Mouse (Mus musculus) liver, adult 2 months (tissue): ENCODE data around the gene Slco2b1. TPM values are rescaled to one million over a fixed set of nuclear protein-coding genes. Genes with fewer than 3 reads are reported as not detected.
A peak's percentile ranks its signal among the peaks of the same experiment; 100 is the strongest.

ENCODE experiments used
- DNase-seq: peaks from one replicate; pipeline ENCODE4 v3.0.0-alpha.2; 2011; ENCODE audit warnings: low read depth, low spot score; ENCODE audit errors: extremely low read depth
- H3K27ac ChIP-seq: fragments of 200-500 bp; replicated peaks from 2 replicates; pipeline ENCODE4 v1.5.1; 2012; ENCODE audit warnings: low read depth, mild to moderate bottlenecking, control low read depth, inconsistent platforms, low read length; ENCODE audit not compliant: insufficient read depth
- H3K27me3 ChIP-seq: fragments of 200-500 bp; 2 replicates; pipeline ENCODE4 v1.6.1; 2012; ENCODE audit warnings: mild to moderate bottlenecking, moderate library complexity, low read length, inconsistent platforms; ENCODE audit not compliant: control insufficient read depth, insufficient read depth
- H3K36me3 ChIP-seq: fragments of 200-500 bp; 2 replicates; pipeline ENCODE4 v1.6.1; 2012; ENCODE audit warnings: low read length, inconsistent platforms; ENCODE audit not compliant: control insufficient read depth, insufficient read depth
- H3K4me1 ChIP-seq: fragments of 200-500 bp; 2 replicates; pipeline ENCODE4 v1.6.1; 2011; ENCODE audit warnings: low read length; ENCODE audit not compliant: control insufficient read depth, insufficient read depth
- H3K4me3 ChIP-seq: fragments of 200-500 bp; 2 replicates; pipeline ENCODE4 v1.5.1; 2011; ENCODE audit warnings: low read depth, mild to moderate bottlenecking, control low read depth, low read length, moderate library complexity; ENCODE audit not compliant: insufficient read depth
- H3K79me2 ChIP-seq: fragments of 200-500 bp; 2 replicates; pipeline ENCODE4 v1.6.1; 2012; ENCODE audit warnings: inconsistent platforms, mild to moderate bottlenecking, low read length, moderate library complexity; ENCODE audit not compliant: control insufficient read depth, insufficient read depth
- H3K9ac ChIP-seq: fragments of 200-500 bp; 2 replicates; pipeline ENCODE4 v1.6.1; 2012; ENCODE audit warnings: low read depth, mild to moderate bottlenecking, control low read depth, inconsistent platforms, low read length
- CTCF ChIP-seq: fragments of 200-500 bp; IDR thresholded peaks from 2 replicates; pipeline ENCODE4 v1.5.1; 2011; ENCODE audit warnings: low read depth, low read length, control low read depth
- POLR2A ChIP-seq: fragments of 200-500 bp; IDR thresholded peaks from 2 replicates; pipeline ENCODE4 v1.6.1; 2011; ENCODE audit warnings: low read length, control low read depth; ENCODE audit not compliant: insufficient read depth; ENCODE audit errors: extremely low read depth
- WGBS: fragments of 180-500 bp; shearing (Covaris S2); methylation state at CpG from one replicate; pipeline ENCODE4 v1.1.7; 2018; 5-methylcytosine and 5-hydroxymethylcytosine counted together
- polyA plus RNA-seq: library from polyadenylated mRNA; depleted of rRNA; stranded (reverse); fragments of >200 nt; gene quantifications from 2 replicates; pipeline ENCODE4 v1.2.3, GENCODE M21; 2012; rRNA removed
- total RNA-seq: library from RNA; depleted of rRNA; stranded (reverse); fragments of >200 nt; gene quantifications from 2 replicates; pipeline ENCODE4 v1.2.3, GENCODE M21; 2014; rRNA removed

Gene Slco2b1
- total and polyA plus RNA-seq, 2 experiments: 107 to 134 TPM

DNA sequence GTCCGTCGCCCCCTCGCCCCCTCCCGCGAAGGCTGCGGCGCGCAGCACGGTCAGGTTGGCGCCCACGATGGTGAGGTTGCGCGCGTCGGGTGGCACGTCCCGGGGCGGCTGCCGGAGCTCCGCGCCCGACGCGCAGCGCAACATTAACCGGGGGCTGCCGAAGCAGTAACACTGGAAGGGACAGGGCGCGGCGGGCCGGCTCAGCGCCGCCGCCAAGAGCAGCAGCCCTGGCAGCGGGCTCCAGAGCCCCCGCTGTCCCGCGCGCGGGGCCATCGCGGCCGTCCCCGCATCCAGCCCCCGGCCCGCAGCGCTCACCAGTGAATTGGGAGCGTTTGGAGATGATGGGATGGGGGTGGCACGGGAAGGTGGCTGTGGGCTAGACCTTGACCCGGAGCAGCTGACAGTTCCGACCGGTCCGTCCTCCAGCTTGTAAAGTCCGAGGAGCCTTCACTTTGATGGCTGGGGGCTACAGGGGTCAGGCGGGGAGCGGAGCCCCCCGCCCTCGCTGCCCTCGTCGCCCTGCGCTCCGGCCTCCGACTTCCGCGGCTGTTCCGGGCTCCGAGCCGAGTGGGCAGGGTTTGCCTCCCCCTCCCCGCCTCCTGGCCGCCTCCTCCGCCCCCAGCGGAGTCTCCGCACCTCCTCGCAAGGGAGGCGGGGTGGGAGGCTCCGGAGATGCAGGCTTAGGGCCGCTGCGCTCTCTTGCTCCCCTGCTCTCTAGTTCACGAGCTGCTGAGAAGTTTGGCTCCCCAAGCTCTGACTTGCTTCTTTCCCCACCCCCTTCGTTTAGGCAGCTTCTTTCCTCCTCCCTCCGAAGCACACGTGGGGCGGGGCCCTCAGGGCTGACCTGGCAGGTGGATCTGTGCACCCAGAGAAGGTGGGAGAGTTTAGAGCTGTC, 84.5 kb downstream of the Slco2b1 start, which contains the start of gene Tpbgl:
Gene Tpbgl, minus strand, starts transcription at position 728 of the 895 bp plus-strand sequence.
- no peaks in the 10 kb centered on the region for H3K36me3 ChIP-seq
- peaks cover 2% of the 10 kb centered on the region; the same call in 1 of the 2 replicates for H3K4me1 ChIP-seq
- H3K27me3 ChIP-seq: peaks cover 6% of the 10 kb centered on the region; the same call in 1 of the 2 replicates
- peak within 1 kb of the TSS; percentile 72 for H3K4me3 ChIP-seq
- no peaks in the 10 kb centered on the region for H3K79me2 ChIP-seq
- peak; percentile 7; the same call in 1 of the 2 replicates for TF ChIP-seq POLR2A
- TF ChIP-seq CTCF: no peak
- peak within 1 kb of the TSS; percentile 60 for H3K27ac ChIP-seq
- peak within 1 kb of the TSS; percentile 84 for H3K9ac ChIP-seq
- DNase-seq: peak; percentile 9
- WGBS: 3% methylated on average over 83 of the region's 83 CpGs

DNA sequence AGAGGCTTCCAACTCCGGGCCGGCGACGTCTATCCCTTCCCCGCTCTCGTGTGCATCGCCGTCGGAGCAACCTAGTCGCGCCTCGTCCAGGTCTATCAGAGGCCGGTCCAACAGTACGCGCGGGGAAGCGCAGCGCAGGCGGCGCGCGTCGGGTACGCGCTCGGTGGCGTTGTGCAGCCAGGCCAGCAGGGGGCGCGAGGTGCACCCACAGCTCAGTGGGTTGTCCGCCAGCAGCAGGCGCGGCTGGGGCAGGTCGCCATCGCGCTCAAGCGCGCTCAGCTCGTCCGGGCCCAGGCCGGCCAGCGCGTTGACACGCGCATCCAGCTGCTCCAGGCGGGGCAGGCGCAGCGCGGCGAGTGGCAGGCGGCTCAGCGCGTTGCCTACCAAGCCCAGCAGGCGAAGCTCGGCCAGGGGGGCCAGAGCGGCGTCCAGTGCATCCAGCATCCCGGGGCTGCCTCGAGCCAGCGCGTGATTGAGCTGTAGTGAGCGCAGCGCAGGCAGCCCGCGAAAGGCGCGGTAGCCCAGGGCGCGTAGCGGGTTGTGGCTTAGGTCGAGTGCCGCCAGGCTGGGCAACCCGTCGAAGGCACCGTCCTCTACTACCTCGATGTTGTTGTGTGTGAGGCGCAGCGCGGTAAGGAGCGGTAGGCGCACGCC, 85.3 kb downstream of the Slco2b1 start:
- H3K36me3 ChIP-seq: no peaks in the 10 kb centered on the region
- peaks cover 6% of the 10 kb centered on the region; the same call in 1 of the 2 replicates for H3K27me3 ChIP-seq
- peak overlapping the region; percentile 72 for H3K4me3 ChIP-seq
- peak; percentile 59 for DNase-seq
- peaks cover 2% of the 10 kb centered on the region; the same call in 1 of the 2 replicates for H3K4me1 ChIP-seq
- peak; percentile 96 for TF ChIP-seq CTCF
- TF ChIP-seq POLR2A: no peak
- 1% methylated on average over 81 of the region's 81 CpGs for WGBS
- H3K9ac ChIP-seq: peak overlapping the region; percentile 84
- H3K79me2 ChIP-seq: no peaks in the 10 kb centered on the region
- peak overlapping the region; percentile 49 for H3K27ac ChIP-seq

DNA sequence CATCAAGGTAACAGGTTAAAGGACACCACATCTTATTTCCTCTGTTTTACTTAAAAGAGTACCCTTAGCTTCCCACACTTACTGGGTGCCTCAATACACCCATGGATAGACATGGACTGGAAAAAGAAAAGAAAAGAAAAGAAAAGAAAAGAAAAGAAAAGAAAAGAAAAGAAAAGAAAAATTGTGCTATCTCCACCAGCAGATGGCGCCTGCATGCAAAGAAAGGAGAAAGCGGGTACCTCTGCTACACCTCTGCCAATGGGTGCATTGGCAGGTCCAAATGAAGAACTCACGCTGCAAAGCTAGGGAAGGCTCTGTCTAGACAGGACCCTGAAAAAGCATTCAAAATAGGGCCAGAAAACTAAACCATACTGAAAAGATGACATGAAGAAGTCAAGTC, 92.3 kb downstream of the Slco2b1 start:
- Histone ChIP-seq H3K36me3 (no peaks in the 10 kb centered on the region), H3K79me2 (no peaks in the 10 kb centered on the region), H3K4me1 (no peaks in the 10 kb centered on the region), H3K4me3 (no peak overlapping the region), H3K27ac (no peak overlapping the region), H3K27me3 (no peaks in the 10 kb centered on the region), H3K9ac (no peak overlapping the region)
- WGBS: 5% methylated on average over 3 of the region's 3 CpGs
- TF ChIP-seq POLR2A (no peak), CTCF (peak; percentile 51)
- DNase-seq: peak; percentile 28

GRCm38 (mm10) chr7:99618264-99618663, 92.9 kb downstream of the Slco2b1 start:
- no peaks in the 10 kb centered on the region for H3K4me1 ChIP-seq
- no peaks in the 10 kb centered on the region for H3K79me2 ChIP-seq
- TF ChIP-seq POLR2A: no peak
- no peak for TF ChIP-seq CTCF
- 51% methylated on average over 2 of the region's 2 CpGs for WGBS
- no peak overlapping the region for H3K9ac ChIP-seq
- no peak for DNase-seq
- no peaks in the 10 kb centered on the region for H3K27me3 ChIP-seq
- no peak overlapping the region for H3K27ac ChIP-seq
- no peaks in the 10 kb centered on the region for H3K36me3 ChIP-seq
- no peak overlapping the region for H3K4me3 ChIP-seq

Other genes starting within 250 kb of the Slco2b1 start
- gene Klhl35, start 245.3 kb downstream of the Slco2b1 start, total RNA-seq: 0.13 TPM in 1 of 2 replicates, not detected in the other
- gene Klhl35, start 245.3 kb downstream of the Slco2b1 start, polyA plus RNA-seq: 0.11 TPM in 1 of 2 replicates, not detected in the other
- 462 and 473 TPM in 2 replicates for gene Rps3, start 227.6 kb downstream of the Slco2b1 start, total RNA-seq
- 147 and 154 TPM in 2 replicates for gene Rps3, start 227.6 kb downstream of the Slco2b1 start, polyA plus RNA-seq
- 6.5 and 9.5 TPM in 2 replicates for gene Arrb1, start 175.9 kb downstream of the Slco2b1 start, total RNA-seq
- gene Arrb1, start 175.9 kb downstream of the Slco2b1 start, polyA plus RNA-seq: 5.3 and 6.2 TPM in 2 replicates
- gene Tpbgl, start 84.2 kb downstream of the Slco2b1 start, total RNA-seq: 1.9 and 2.8 TPM in 2 replicates
- gene Tpbgl, start 84.2 kb downstream of the Slco2b1 start, polyA plus RNA-seq: 6.3 and 6.4 TPM in 2 replicates
- gene Olfr520, start 18.9 kb upstream of the Slco2b1 start, total RNA-seq: not detected in 2 replicates
- not detected in 2 replicates for gene Olfr520, start 18.9 kb upstream of the Slco2b1 start, polyA plus RNA-seq
- not detected in 2 replicates for gene Olfr521, start 52.2 kb upstream of the Slco2b1 start, total RNA-seq
- not detected in 2 replicates for gene Olfr521, start 52.2 kb upstream of the Slco2b1 start, polyA plus RNA-seq
- gene Neu3, start 117.1 kb upstream of the Slco2b1 start, total RNA-seq: 0.46 and 1.0 TPM in 2 replicates
- 0.69 and 1.7 TPM in 2 replicates for gene Neu3, start 117.1 kb upstream of the Slco2b1 start, polyA plus RNA-seq
- gene Xrra1, start 147.8 kb upstream of the Slco2b1 start, total RNA-seq: 0.13 TPM in 1 of 2 replicates, not detected in the other
- gene Xrra1, start 147.8 kb upstream of the Slco2b1 start, polyA plus RNA-seq: not detected in 2 replicates
- 82.3 and 110 TPM in 2 replicates for gene Spcs2, start 152.1 kb upstream of the Slco2b1 start, total RNA-seq
- 30.4 and 31.1 TPM in 2 replicates for gene Spcs2, start 152.1 kb upstream of the Slco2b1 start, polyA plus RNA-seq